In the genomic region with DNA sequence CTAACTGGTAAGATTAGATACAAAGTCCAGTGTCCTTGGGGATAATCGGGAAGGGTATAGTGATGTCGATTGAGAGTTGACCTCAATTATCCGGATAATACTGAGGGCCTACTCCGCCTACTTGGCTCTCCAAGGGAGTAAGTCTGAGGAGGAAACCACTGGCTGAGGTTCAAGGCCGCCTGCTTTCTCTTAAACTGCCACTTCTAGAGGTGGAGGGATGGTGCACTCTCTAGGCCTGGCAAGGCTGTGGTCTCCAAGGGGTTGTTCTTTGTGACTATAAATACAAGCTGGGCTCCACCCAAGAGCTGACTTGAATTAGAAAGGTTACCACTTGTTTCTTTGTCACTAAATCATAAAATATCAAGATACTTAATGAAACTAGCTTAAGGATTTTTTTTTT, we compare ENCODE assay signal across 18 mouse cellular contexts. TPM values are rescaled to one million over a fixed set of nuclear protein-coding genes. Genes with fewer than 3 reads are reported as not detected.
DNase-seq lines count a peak whose midpoint lies in the region; TF ChIP-seq lines count a peak whose summit lies in the region.
"Had no signal": no experiment of that assay in that cellular context is flagged by ENCODE, and none has a peak within 500 bp of the region (broad histone marks: within the 10 kb centered on the region; RNA-seq: fewer than 3 reads in every experiment).

No protein-coding gene starts in this region.

- no peak overlapping the region for H3K4me3 ChIP-seq in gastrocnemius, adult 2 months
- no peak overlapping the region for H3K4me3 ChIP-seq in left cerebral cortex, adult 2 months
- H3K4me3 ChIP-seq: hindbrain, embryonic 12.5 days; intestine, embryonic 15.5 days; limb, embryonic 15.5 days; midbrain, embryonic 15.5 days; neural tube, embryonic 12.5 days had no signal

- no peak overlapping the region for H3K27ac ChIP-seq in gastrocnemius, adult 2 months
- peak overlapping the region; percentile 59 for H3K27ac ChIP-seq in left cerebral cortex, adult 2 months
- H3K27ac ChIP-seq: hindbrain, embryonic 12.5 days; intestine, embryonic 15.5 days; kidney, postnatal 0 days; limb, embryonic 15.5 days; midbrain, embryonic 15.5 days; neural tube, embryonic 12.5 days had no signal

- no peak for TF ChIP-seq CTCF in gastrocnemius, adult 2 months (IDR thresholded peaks at IDR 0.05)
- no peak for TF ChIP-seq CTCF in left cerebral cortex, adult 2 months (IDR thresholded peaks at IDR 0.05)

- DNase-seq in gastrocnemius, adult 2 months = peak; percentile 27
- DNase-seq in gastrocnemius, postnatal 25 days = no peak
- no peak for DNase-seq in left cerebral cortex, adult 2 months (ENCODE audit: extremely low spot score in 1 of 2, low spot score in 2 of 2)
- no peak for DNase-seq in left cerebral cortex, postnatal 14 days (ENCODE audit: low spot score in 2 of 2)
- peak; percentile 33 to 52 for DNase-seq in adrenal gland, postnatal 36 days
- DNase-seq in testis, postnatal 10 days (ENCODE audit: low spot score) = peak; percentile 79
- no peak for DNase-seq in lung, postnatal 25 days (ENCODE audit: low spot score)
- DNase-seq in lung, postnatal 14 days = no peak
- DNase-seq: cerebellum, adult 8-10 months; lung, adult 2 months; retina, postnatal 1 day had no signal

- intact Hi-C loops in gastrocnemius, adult 2 months (cut with DNase I) = no loop called here
- intact Hi-C loops in left cerebral cortex, adult 2 months (cut with DNase I) = loop anchor here (5.0 kb wide), 2 partner anchors 88 to 203 kb away; no protein-coding TSS in a partner anchor
- intact Hi-C loops in left cerebral cortex, postnatal 14 days (cut with DNase I) = loop anchor here (5.0 kb wide), 2 partner anchors 42 to 158 kb away; partner anchors contain the start of genes Cdc40, Mettl24 and Wasf1

RNA-seq across cellular contexts. Expression of gene Cdc40, which starts 43.0 kb away (rescaled TPM):
- total RNA-seq in gastrocnemius, adult 2 months (2021) = 1 to 10 TPM; 6.3 to 8.3 TPM
- total RNA-seq in gastrocnemius, postnatal 25 days (2021) = 1 to 10 TPM; 6.4 to 6.5 TPM
- total RNA-seq in left cerebral cortex, adult 2 months (2021) = 10 to 100 TPM; 43.6 to 46.7 TPM
- 10 to 100 TPM; 41.3 to 48.3 TPM for total RNA-seq in left cerebral cortex, postnatal 14 days (2021)
- 10 to 100 TPM; 24.1 to 28.8 TPM for total RNA-seq in adrenal gland, postnatal 36 days (2021)

RNA-seq across cellular contexts. Expression of gene Wasf1, which starts 43.2 kb away (rescaled TPM):
- under 1 TPM; 0.38 to 0.61 TPM for total RNA-seq in gastrocnemius, adult 2 months (2021)
- under 1 TPM; 0.54 to 0.84 TPM for total RNA-seq in gastrocnemius, postnatal 25 days (2021)
- total RNA-seq in left cerebral cortex, adult 2 months (2021) = 100 to 1,000 TPM; 248 to 256 TPM
- total RNA-seq in left cerebral cortex, postnatal 14 days (2021) = 100 to 1,000 TPM; 327 to 340 TPM
- total RNA-seq in adrenal gland, postnatal 36 days (2021) = 1 to 10 TPM; 5.5 to 5.9 TPM
- total RNA-seq: megakaryocyte progenitor cell, adult 5-6 weeks had no signal

Comparison
In these comparisons a context has a peak if more than half of its experiments do, and no peak if none do; other contexts are left out.
1. DNase-seq: peak in gastrocnemius, adult 2 months (single experiment), adrenal gland, postnatal 36 days (2 of 2) and testis, postnatal 10 days (single experiment); none in gastrocnemius, postnatal 25 days (single experiment), left cerebral cortex, adult 2 months (0 of 2), left cerebral cortex, postnatal 14 days (0 of 2), lung, postnatal 25 days (single experiment) and lung, postnatal 14 days (single experiment).
2. RNA of gene Wasf1, which starts 43.2 kb away (total RNA-seq): 327 to 340 TPM in left cerebral cortex, postnatal 14 days and 248 to 256 TPM in left cerebral cortex, adult 2 months; 5.5 to 5.9 TPM in adrenal gland, postnatal 36 days, 0.54 to 0.84 TPM in gastrocnemius, postnatal 25 days and 0.38 to 0.61 TPM in gastrocnemius, adult 2 months; every median in the first group is over 10 times any median in the second.